Mouse (Mus musculus) embryonic fibroblast, embryonic 13.5 days (primary cell): ENCODE data around the gene Tmem74b. TPM values are rescaled to one million over a fixed set of nuclear protein-coding genes. Genes with fewer than 3 reads are reported as not detected.
A peak's percentile ranks its signal among the peaks of the same experiment; 100 is the strongest.

Source experiments
- H3K27ac ChIP-seq: 2 replicates; pipeline ENCODE4 v1.5.1; 2012; ENCODE audit warnings: low read length, control low read depth, inconsistent platforms; ENCODE audit not compliant: insufficient read depth
- H3K4me1 ChIP-seq: 2 replicates; pipeline ENCODE4 v1.6.1; 2011; ENCODE audit warnings: low read length; ENCODE audit not compliant: control insufficient read depth, insufficient read depth
- H3K4me3 ChIP-seq: 2 replicates; pipeline ENCODE4 v1.5.1; 2011; ENCODE audit warnings: mild to moderate bottlenecking, control low read depth, low read length; ENCODE audit not compliant: insufficient read depth
- CTCF ChIP-seq: IDR thresholded peaks from 2 replicates; pipeline ENCODE4 v1.5.1; 2011; ENCODE audit warnings: mild to moderate bottlenecking, control low read depth, low read length, moderate library complexity, borderline replicate concordance; ENCODE audit not compliant: insufficient read depth
- POLR2A ChIP-seq: IDR thresholded peaks from 2 replicates; pipeline ENCODE4 v1.6.1; 2011; ENCODE audit warnings: low read depth, mild to moderate bottlenecking, control low read depth, low read length, moderate library complexity
- polyA plus RNA-seq: library from polyadenylated mRNA; stranded (reverse); fragments of >200 nt; gene quantifications from 2 replicates; pipeline ENCODE4 v1.2.4, GENCODE M21; 2011; ENCODE audit warnings: low read depth; ENCODE audit not compliant: missing spikeins, insufficient read length

The Tmem74b gene
- polyA plus RNA-seq, 1 experiment = not detected

DNA sequence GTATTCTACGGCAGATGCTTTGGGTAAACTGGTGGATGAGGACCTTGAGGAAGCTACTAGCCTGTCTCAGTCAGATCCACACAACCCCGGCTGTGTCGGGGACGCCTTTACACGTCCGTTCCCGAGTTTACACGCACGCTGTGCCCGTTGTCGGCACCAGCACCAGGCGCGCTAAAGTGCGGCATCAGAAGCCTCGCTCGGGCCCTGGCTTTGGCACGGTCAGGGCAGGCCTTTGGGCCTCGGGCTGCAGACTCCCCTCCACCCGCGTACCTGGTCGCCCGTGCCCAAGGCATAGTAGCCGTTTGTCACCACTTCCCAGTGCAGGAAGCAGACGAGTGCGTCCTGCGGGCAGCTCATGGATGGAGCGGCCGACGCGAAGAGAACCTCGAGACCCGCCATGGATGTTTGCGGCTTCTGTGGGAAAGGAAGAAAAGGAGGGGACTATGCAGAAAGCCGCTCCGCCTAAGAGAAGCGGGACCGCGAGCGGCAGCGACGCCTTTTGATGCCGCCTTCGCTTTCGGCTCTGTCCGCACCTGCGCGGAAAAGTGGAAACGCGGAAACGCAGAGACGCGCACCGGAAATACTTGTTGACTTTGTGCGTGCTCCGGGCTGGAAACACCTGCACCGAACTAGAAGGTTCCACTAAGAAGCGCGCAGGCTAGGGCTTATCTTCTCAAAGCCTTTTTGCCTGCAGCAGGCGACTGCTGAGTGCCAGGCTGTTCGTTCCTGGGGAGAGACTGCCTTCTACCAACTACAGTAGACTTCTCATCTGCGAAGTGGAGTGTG is 39.1 kb downstream of the Tmem74b start:
- TF ChIP-seq POLR2A (peak; percentile 92), CTCF (no peak)
- H3K4me1 ChIP-seq = 0 out of 2 replicates have a peak, but pooled peaks cover 8% of the 10 kb centered on the region
- peak overlapping the region; percentile 73 for H3K4me3 ChIP-seq
- no peak overlapping the region for H3K27ac ChIP-seq

DNA sequence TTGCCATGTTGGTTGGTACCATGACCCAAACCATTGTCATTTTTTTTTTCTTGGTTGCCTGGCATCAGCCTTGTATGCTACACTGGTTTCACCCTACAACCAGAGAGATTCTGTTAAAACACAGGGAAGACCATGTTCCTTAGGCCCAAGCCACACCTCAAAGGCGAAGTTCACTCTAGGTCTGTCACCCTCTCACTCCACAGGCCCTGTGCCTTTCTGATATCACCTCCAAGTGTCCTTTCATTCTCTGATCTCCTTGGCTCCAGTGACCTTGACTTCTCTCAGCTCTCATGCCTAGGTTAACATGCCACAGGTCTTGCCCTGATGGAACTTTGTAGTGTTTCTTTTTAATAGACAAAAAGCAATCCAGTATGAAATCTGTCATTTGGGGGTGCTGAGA is 40.3 kb downstream of the Tmem74b start:
- no peak overlapping the region for H3K4me3 ChIP-seq
- TF ChIP-seq POLR2A (no peak), CTCF (no peak)
- H3K27ac ChIP-seq = no peak overlapping the region
- H3K4me1 ChIP-seq = 0 out of 2 replicates have a peak, but pooled peaks cover 8% of the 10 kb centered on the region

DNA sequence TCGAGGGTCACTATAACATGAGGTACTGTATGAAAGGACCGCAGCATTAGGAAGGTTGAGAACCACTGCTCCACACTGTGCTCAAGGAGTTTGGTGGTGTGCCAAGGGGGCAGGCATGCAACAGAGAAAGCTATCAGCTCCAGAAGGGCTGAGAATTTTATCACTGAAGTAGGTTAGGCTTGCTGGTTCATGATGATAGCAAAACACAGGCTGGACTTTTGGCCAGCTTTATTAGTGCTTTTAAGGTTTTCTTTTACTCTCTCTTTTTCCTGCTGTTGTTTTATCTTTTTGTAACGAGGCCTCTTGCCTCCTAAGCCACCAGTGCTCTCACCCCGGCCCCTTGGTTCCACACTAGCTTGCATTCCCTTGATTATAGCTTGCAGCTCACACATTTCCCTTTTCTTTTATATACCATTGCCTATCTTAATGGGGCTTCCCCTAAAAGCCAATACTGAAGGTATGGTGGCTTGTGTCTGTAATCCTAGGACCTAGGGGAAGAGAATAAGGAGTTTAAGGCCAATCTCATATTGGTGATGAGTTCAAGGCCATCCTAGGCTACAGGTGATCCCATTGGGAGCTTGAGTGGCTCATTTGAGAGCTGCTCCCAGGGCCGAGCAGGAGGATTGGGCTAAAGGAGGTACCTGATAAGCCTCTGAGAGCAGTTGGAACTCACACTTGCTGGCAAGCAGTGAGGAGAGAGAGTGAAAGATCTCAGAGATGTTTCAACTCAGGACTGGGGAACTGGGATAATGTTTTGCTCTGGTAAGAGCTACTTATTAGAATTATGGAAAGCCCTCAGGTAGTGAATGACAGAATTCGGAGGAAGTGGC is 41.3 kb downstream of the Tmem74b start:
- Histone ChIP-seq H3K27ac (no peak overlapping the region), H3K4me3 (no peak overlapping the region), H3K4me1 (0 out of 2 replicates have a peak, but pooled peaks cover 8% of the 10 kb centered on the region)
- TF ChIP-seq CTCF (no peak), POLR2A (no peak)

DNA sequence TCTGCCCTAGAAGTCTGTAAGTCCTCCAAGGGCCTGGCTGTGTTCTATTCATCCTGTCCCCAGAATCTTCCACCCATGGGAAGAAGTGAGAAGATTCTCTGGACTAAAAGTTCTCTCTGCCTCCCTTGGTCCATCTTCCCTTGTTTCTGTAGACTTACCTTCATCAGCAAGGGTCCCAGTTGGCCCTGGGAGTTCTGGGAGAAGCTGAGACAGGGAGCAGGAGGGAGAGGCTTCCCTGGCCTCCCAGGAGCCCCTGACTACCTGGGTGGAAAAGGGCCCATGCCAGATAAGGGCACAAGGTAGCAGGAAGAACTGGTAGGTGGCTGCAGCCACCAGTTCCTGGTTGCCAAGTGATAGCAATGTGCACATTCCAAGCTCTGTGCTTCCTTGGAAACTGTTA is 42.0 kb downstream of the Tmem74b start, which contains the start of gene Psmf1:
Gene Psmf1 (minus strand): TSS at position 342 of the 400 bp plus-strand sequence.
- Histone ChIP-seq H3K4me3 (no peak within 1 kb of the TSS), H3K4me1 (0 out of 2 replicates have a peak, but pooled peaks cover 8% of the 10 kb centered on the region), H3K27ac (no peak within 1 kb of the TSS)
- TF ChIP-seq CTCF = no peak
- TF ChIP-seq POLR2A = no peak

DNA sequence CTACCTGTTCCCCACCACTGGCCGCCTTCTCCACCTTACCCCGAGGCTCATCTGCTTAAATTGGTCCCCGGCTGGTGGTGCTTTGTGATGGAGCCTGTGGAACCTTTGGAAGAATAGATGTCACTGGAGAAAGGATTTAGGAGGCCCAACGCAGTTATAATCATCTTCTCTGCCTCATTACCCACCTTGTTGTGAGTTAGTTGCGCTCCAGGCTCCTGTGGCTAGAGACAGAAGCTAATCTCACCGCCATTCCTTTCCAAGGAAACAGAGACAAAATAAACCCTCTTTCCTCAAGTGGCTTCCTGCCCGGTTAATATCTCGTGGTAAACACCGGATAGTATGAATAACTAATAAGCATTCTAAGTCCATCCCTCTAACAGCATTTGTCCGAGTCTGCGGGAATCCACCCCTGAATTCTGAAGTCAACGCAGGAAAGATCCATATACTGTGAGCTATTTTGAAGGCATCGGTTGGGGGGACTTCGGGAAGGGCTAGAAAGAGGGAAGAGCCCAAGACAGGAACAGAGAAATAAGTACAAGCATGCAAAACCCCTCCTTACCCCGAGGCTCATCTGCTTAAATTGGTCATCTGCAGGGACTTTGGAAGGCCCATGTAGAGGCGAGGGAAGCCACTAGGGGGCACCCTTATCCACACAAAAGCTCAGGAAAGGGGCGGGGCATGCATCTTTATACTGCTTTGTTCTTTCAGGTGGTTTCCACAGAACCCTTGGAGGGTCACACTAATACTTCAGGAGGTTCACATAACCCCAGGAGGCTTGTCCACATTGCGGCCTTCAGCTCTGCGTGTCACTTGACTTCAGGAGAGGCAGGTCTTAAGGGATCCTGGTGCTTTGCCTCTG is 46.3 kb downstream of the Tmem74b start:
- peak; percentile 34; the same call in 1 of the 2 replicates for TF ChIP-seq CTCF
- no peak for TF ChIP-seq POLR2A
- Histone ChIP-seq H3K4me3 (no peak overlapping the region), H3K27ac (no peak overlapping the region), H3K4me1 (no peaks in the 10 kb centered on the region)

GRCm38 (mm10) chr2:151751330-151751729 is 49.5 kb downstream of the Tmem74b start:
- H3K27ac ChIP-seq = no peak overlapping the region
- no peak overlapping the region for H3K4me3 ChIP-seq
- H3K4me1 ChIP-seq = no peaks in the 10 kb centered on the region
- no peak for TF ChIP-seq POLR2A
- no peak for TF ChIP-seq CTCF

- H3K4me3 ChIP-seq = no peak overlapping the region
- TF ChIP-seq CTCF (no peak), POLR2A (no peak)
- H3K4me1 ChIP-seq = no peaks in the 10 kb centered on the region
- no peak overlapping the region for H3K27ac ChIP-seq
Observed at GRCm38 (mm10) chr2:151756277-151757061, 54.7 kb downstream of the Tmem74b start.

DNA sequence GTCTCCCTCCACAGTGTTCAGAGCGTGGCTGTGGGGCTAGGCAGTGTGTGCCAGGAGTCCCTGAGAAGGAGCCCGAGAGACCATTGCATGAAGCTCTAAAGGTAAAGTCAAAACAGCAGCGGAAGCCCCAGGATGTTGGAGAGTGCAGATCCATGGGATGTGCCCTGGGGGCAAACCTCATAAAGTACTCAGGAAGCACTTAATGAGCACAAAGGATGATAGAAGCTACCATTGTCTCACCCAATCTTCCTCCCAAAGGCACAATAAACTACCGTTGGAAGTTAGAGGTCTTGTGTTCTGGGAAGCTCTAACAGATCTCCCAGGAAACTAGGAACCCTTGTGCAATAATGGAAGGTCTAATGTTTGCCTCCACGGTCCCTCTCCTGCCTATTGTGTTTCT is 55.6 kb downstream of the Tmem74b start:
- Histone ChIP-seq H3K27ac (no peak overlapping the region), H3K4me3 (no peak overlapping the region), H3K4me1 (no peaks in the 10 kb centered on the region)
- TF ChIP-seq CTCF (no peak), POLR2A (no peak)
